In the genomic region with DNA sequence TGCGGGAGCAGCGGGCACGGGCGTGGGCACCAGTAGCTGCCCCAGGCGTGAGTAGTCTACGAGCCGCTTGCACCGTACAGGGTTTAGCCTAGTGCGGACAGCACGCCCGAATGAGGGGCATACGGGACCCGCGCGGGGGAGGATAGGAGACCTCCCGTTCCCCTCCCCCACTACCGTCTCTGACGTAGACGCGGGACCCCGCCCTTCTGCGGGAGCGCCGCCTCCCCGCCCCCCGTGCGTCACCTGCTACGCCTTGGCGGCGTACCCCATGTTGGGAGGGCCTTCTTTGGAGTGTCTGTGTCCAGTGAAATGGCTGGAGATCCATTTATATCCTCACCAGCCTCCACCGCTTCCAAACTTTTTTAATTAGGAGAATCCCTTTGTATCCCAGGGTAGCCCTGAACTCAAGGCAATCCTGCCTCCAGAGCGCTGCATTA, we compare ENCODE assay signal across 8 mouse cellular contexts. TPM values are rescaled to one million over a fixed set of nuclear protein-coding genes. Genes with fewer than 3 reads are reported as not detected.
DNase-seq lines count a peak whose midpoint lies in the region; ATAC-seq lines count a peak whose summit lies in the region.

No protein-coding gene starts in this region.

- no peaks in the 10 kb centered on the region for H3K27me3 ChIP-seq in heart, embryonic 14.5 days (ENCODE audit: control insufficient read depth, insufficient read depth, low read length)
- no peaks in the 10 kb centered on the region for H3K27me3 ChIP-seq in liver, embryonic 12.5 days (replicated peaks)
- no peaks in the 10 kb centered on the region for H3K27me3 ChIP-seq in splenic B cell, adult 2 months (ENCODE audit: control insufficient read depth, insufficient read depth, low read length, poor library complexity, severe bottlenecking)

- peak overlapping the region; percentile 71 for H3K4me3 ChIP-seq in brown adipose tissue, adult 24 weeks (ENCODE audit: insufficient read depth, low read depth, low read length)
- peak overlapping the region; percentile 68 to 71 for H3K4me3 ChIP-seq in heart, embryonic 14.5 days (ENCODE audit: control insufficient read depth in 1 of 2, insufficient read depth in 1 of 2, low read depth in 1 of 2, low read length in 2 of 2)
- peak overlapping the region; percentile 93 for H3K4me3 ChIP-seq in liver, embryonic 12.5 days

- H3K9ac ChIP-seq in heart, embryonic 14.5 days (ENCODE audit: low read length): peak overlapping the region; percentile 93
- H3K9ac ChIP-seq in liver, embryonic 12.5 days: peak overlapping the region; percentile 97

- peaks cover 18% of the 10 kb centered on the region for H3K4me1 ChIP-seq in brown adipose tissue, adult 24 weeks (ENCODE audit: control insufficient read depth, insufficient read depth, insufficient read length, low read length)
- H3K4me1 ChIP-seq in heart, embryonic 14.5 days (ENCODE audit: control insufficient read depth in 2 of 2, insufficient read depth in 2 of 2, low read length in 2 of 2): peaks cover 24 to 34% of the 10 kb centered on the region in 2 experiments
- peaks cover 47% of the 10 kb centered on the region for H3K4me1 ChIP-seq in liver, embryonic 12.5 days

- peaks cover 23% of the 10 kb centered on the region for H3K36me3 ChIP-seq in heart, embryonic 14.5 days (ENCODE audit: control insufficient read depth, insufficient read depth, low read length)
- H3K36me3 ChIP-seq in liver, embryonic 12.5 days: peaks cover 23% of the 10 kb centered on the region
- H3K36me3 ChIP-seq in splenic B cell, adult 2 months (ENCODE audit: control insufficient read depth, insufficient read depth, low read length, poor library complexity, severe bottlenecking): peaks cover 7% of the 10 kb centered on the region

- WGBS in heart, embryonic 14.5 days: under 1% methylated on average over 29 of the region's 32 CpGs
- WGBS in liver, embryonic 12.5 days (ENCODE audit: insufficient replicate concordance): under 1% methylated on average over 28 of the region's 32 CpGs

- peak overlapping the region; percentile 97 for H3K4me2 ChIP-seq in heart, embryonic 14.5 days (ENCODE audit: low read length)
- peak overlapping the region; percentile 94 for H3K4me2 ChIP-seq in liver, embryonic 12.5 days

- DNase-seq in CD4-positive, CD25-positive, alpha-beta regulatory T cell, adult 2 months (ENCODE audit: low read depth, low spot score): peak; percentile 97
- DNase-seq in kidney, postnatal 10 days: peak; percentile 99
- peak; percentile 97 for DNase-seq in naive thymus-derived CD4-positive, alpha-beta T cell, adult 2 months (ENCODE audit: low read depth)
- peak; percentile 95 for DNase-seq in splenic B cell, adult 2 months (ENCODE audit: low read depth, low spot score)

- no peaks in the 10 kb centered on the region for H3K9me3 ChIP-seq in heart, embryonic 14.5 days (ENCODE audit: control insufficient read depth, low read length)
- H3K9me3 ChIP-seq in liver, embryonic 12.5 days (replicated peaks): no peaks in the 10 kb centered on the region

- H3K27ac ChIP-seq in brown adipose tissue, adult 24 weeks (replicated peaks; ENCODE audit: low read depth, low read length): peak overlapping the region; percentile 97
- peak overlapping the region; percentile 100 for H3K27ac ChIP-seq in heart, embryonic 14.5 days (replicated peaks in 1 of 2; ENCODE audit: control insufficient read depth in 1 of 2, insufficient read depth in 1 of 2, low read depth in 2 of 2, low read length in 2 of 2)
- H3K27ac ChIP-seq in liver, embryonic 12.5 days: peak overlapping the region; percentile 99

- peak; percentile 67 for ATAC-seq in erythroid progenitor cell, adult 5-6 weeks (replicated peaks; ENCODE audit: low FRiP score, poor library complexity, severe bottlenecking)
- peak; percentile 75 for ATAC-seq in heart, embryonic 14.5 days (ENCODE audit: insufficient number of reproducible peaks, insufficient read depth, low FRiP score, low read depth)
- ATAC-seq in liver, embryonic 12.5 days: peak; percentile 64

RNA-seq across cellular contexts. Expression of a gene that starts 0.6 kb away (rescaled TPM):
- polyA plus RNA-seq in brown adipose tissue, adult 24 weeks (2012; ENCODE audit: insufficient read depth, insufficient read length, missing spikeins): 122 and 131 TPM in 2 replicates
- 215 and 258 TPM in 2 replicates for total RNA-seq in erythroid progenitor cell, adult 5-6 weeks (2015; ENCODE audit: low replicate concordance)
- 202 and 252 TPM in 2 replicates for total RNA-seq in erythroid progenitor cell, adult 5-6 weeks (2017; ENCODE audit: low replicate concordance)
- 151 and 155 TPM in 2 replicates for polyA plus RNA-seq in heart, embryonic 14.5 days (2014; fragmentation: Nextera tagmentation; extraction: Ambion mirVana)
- polyA plus RNA-seq in liver, embryonic 12.5 days (2016; fragmentation: Nextera tagmentation; extraction: Ambion mirVana): 186 and 188 TPM in 2 replicates

RNA-seq across cellular contexts. Expression of a gene that starts 16.0 kb away (rescaled TPM):
- 3,379 and 3,601 TPM in 2 replicates for polyA plus RNA-seq in brown adipose tissue, adult 24 weeks (2012; ENCODE audit: insufficient read depth, insufficient read length, missing spikeins)
- total RNA-seq in erythroid progenitor cell, adult 5-6 weeks (2015; ENCODE audit: low replicate concordance): 34.2 and 61.2 TPM in 2 replicates
- total RNA-seq in erythroid progenitor cell, adult 5-6 weeks (2017; ENCODE audit: low replicate concordance): 10.6 and 14.1 TPM in 2 replicates
- 252 and 254 TPM in 2 replicates for polyA plus RNA-seq in heart, embryonic 14.5 days (2014; fragmentation: Nextera tagmentation; extraction: Ambion mirVana)
- polyA plus RNA-seq in liver, embryonic 12.5 days (2016; fragmentation: Nextera tagmentation; extraction: Ambion mirVana): 72.3 and 73.6 TPM in 2 replicates

RNA-seq across cellular contexts. Expression of a gene that starts 20.2 kb away (rescaled TPM):
- 2.5 and 4.6 TPM in 2 replicates for polyA plus RNA-seq in brown adipose tissue, adult 24 weeks (2012; ENCODE audit: insufficient read depth, insufficient read length, missing spikeins)
- 4.3 and 8.8 TPM in 2 replicates for total RNA-seq in erythroid progenitor cell, adult 5-6 weeks (2015; ENCODE audit: low replicate concordance)
- 5.4 and 19.4 TPM in 2 replicates for total RNA-seq in erythroid progenitor cell, adult 5-6 weeks (2017; ENCODE audit: low replicate concordance)
- 2.1 and 3.7 TPM in 2 replicates for polyA plus RNA-seq in heart, embryonic 14.5 days (2014; fragmentation: Nextera tagmentation; extraction: Ambion mirVana)
- polyA plus RNA-seq in liver, embryonic 12.5 days (2016; fragmentation: Nextera tagmentation; extraction: Ambion mirVana): 14.5 and 16.1 TPM in 2 replicates

RNA-seq across cellular contexts. Expression of a gene that starts 24.7 kb away (rescaled TPM):
- polyA plus RNA-seq in brown adipose tissue, adult 24 weeks (2012; ENCODE audit: insufficient read depth, insufficient read length, missing spikeins): 12.0 and 14.6 TPM in 2 replicates
- total RNA-seq in erythroid progenitor cell, adult 5-6 weeks (2015; ENCODE audit: low replicate concordance): not detected in 2 replicates
- 0.91 and 1.5 TPM in 2 replicates for total RNA-seq in erythroid progenitor cell, adult 5-6 weeks (2017; ENCODE audit: low replicate concordance)
- polyA plus RNA-seq in heart, embryonic 14.5 days (2014; fragmentation: Nextera tagmentation; extraction: Ambion mirVana): 4.7 and 4.8 TPM in 2 replicates
- 2.7 and 3.6 TPM in 2 replicates for polyA plus RNA-seq in liver, embryonic 12.5 days (2016; fragmentation: Nextera tagmentation; extraction: Ambion mirVana)

RNA-seq across cellular contexts. Expression of a gene that starts 41.7 kb away (rescaled TPM):
- 15.5 and 16.9 TPM in 2 replicates for polyA plus RNA-seq in brown adipose tissue, adult 24 weeks (2012; ENCODE audit: insufficient read depth, insufficient read length, missing spikeins)
- total RNA-seq in erythroid progenitor cell, adult 5-6 weeks (2015; ENCODE audit: low replicate concordance): 8.3 and 12.2 TPM in 2 replicates
- total RNA-seq in erythroid progenitor cell, adult 5-6 weeks (2017; ENCODE audit: low replicate concordance): 4.8 and 5.5 TPM in 2 replicates
- polyA plus RNA-seq in heart, embryonic 14.5 days (2014; fragmentation: Nextera tagmentation; extraction: Ambion mirVana): 25.7 and 29.5 TPM in 2 replicates
- polyA plus RNA-seq in liver, embryonic 12.5 days (2016; fragmentation: Nextera tagmentation; extraction: Ambion mirVana): 41.6 and 43.1 TPM in 2 replicates

Comparison
In these comparisons a context has a peak if more than half of its experiments do, and no peak if none do; other contexts are left out.
1. Peak in every context shown above with its lines: DNase-seq, ATAC-seq, H3K4me3 ChIP-seq and H3K27ac ChIP-seq.
2. RNA of a gene that starts 16.0 kb away (polyA plus RNA-seq): 3,379 to 3,601 TPM in brown adipose tissue, adult 24 weeks; 252 to 254 TPM in heart, embryonic 14.5 days and 72.3 to 73.6 TPM in liver, embryonic 12.5 days; every median in the first group is over 10 times any median in the second.